Mouse (Mus musculus) intestine, embryonic 14.5 days (tissue): Measurements from ENCODE around the gene Gm29666. TPM values are rescaled to one million over a fixed set of nuclear protein-coding genes. Genes with fewer than 3 reads are reported as not detected.
"Not testable (repeated sequence)": the region's sequence is repeated elsewhere in the genome, so short reads cannot be mapped to it uniquely, and the experiment has no call there.

Experiments used
- ATAC-seq: fragments of 200-750 bp; cut with Nextera tagmentation; replicated peaks from 2 replicates; pipeline ENCODE4 v1.8.0; 2017; ENCODE audit warnings: low read depth, moderate number of reproducible peaks, moderate TSS enrichment, moderate library complexity; ENCODE audit not compliant: low FRiP score, low TSS enrichment
- DNase-seq: peaks from one replicate; pipeline ENCODE4 v3.0.0-alpha.2; 2018; ENCODE audit warnings: low spot score
- H3K27ac ChIP-seq: fragments of 300-500 bp; sonication (generic); 2 replicates; pipeline ENCODE4 v1.5.1; 2014; ENCODE audit warnings: low read depth, mild to moderate bottlenecking, control low read depth
- H3K27me3 ChIP-seq: fragments of 300-500 bp; sonication (generic); replicated peaks from 2 replicates; pipeline ENCODE4 v1.6.1; 2014; ENCODE audit warnings: low read length, control low read depth; ENCODE audit not compliant: control insufficient read depth, insufficient read depth
- H3K36me3 ChIP-seq: fragments of 300-500 bp; sonication (generic); 2 replicates; pipeline ENCODE4 v1.6.1; 2014; ENCODE audit warnings: low read length, control low read depth; ENCODE audit not compliant: control insufficient read depth, insufficient read depth
- H3K4me1 ChIP-seq: fragments of 300-500 bp; sonication (generic); replicated peaks from 2 replicates; pipeline ENCODE4 v1.6.1; 2014; ENCODE audit warnings: low read length, control low read depth, mixed read lengths; ENCODE audit not compliant: control insufficient read depth, insufficient read depth
- H3K4me2 ChIP-seq: fragments of 300-500 bp; sonication (generic); 2 replicates; pipeline ENCODE4 v1.6.1; 2014; ENCODE audit warnings: low read length
- H3K4me3 ChIP-seq: fragments of 300-500 bp; sonication (generic); 2 replicates; pipeline ENCODE4 v1.5.1; 2014; ENCODE audit warnings: low read depth, low read length, control low read depth, mixed read lengths
- H3K9ac ChIP-seq: fragments of 300-500 bp; sonication (generic); 2 replicates; pipeline ENCODE4 v1.6.1; 2014; ENCODE audit warnings: mild to moderate bottlenecking, low read length
- H3K9me3 ChIP-seq: fragments of 300-500 bp; sonication (generic); 2 replicates; pipeline ENCODE4 v1.6.1; 2016; ENCODE audit warnings: low read length, control low read depth; ENCODE audit not compliant: control insufficient read depth
- WGBS: fragments of 180-500 bp; shearing (Covaris S2); extraction: QIAGEN DNeasy Blood & Tissue Kit; methylation state at CpG from one replicate; pipeline ENCODE4 v1.1.7; 2014; 5-methylcytosine and 5-hydroxymethylcytosine counted together
- polyA plus RNA-seq: library from polyadenylated mRNA; unstranded; fragments of >200 nt; fragmentation: Nextera tagmentation; extraction: Ambion mirVana; gene quantifications from 2 replicates; pipeline ENCODE4 v1.2.1, GENCODE M21; 2014

Gene Gm29666
- polyA plus RNA-seq, 1 experiment from 2014 or later, result 0.57 TPM

DNA sequence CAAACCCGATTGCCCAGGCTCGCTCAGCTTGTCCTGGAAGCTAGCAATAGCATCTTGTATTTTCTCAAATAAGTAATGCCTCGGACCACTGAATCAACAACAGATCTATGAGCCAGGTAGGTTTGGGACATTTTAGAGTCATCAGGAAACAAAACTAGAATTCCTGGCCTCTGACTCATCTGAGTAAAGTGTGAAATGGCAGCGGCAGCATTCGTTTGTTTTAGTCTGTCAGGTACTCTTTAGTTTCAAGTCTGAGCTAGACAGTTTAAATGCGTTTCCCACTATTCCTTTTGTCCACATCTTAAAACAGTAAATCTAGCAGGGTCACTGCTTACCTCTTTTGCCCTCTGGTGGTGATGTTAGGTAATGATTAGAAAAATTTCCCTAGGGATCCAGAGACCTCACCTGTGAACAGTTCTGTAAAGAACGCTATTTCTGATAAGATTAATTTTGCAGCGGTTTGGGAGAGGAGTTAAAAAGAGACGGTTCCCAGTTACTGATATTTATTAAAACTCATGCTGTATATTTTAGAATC is 5.0 kb upstream of the Gm29666 start:
- DNase-seq (peak; percentile 68), ATAC-seq (no peak)
- 14% methylated on average over 9 of the region's 9 CpGs for WGBS

GRCm38 (mm10) chr15:84923508-84924181 is 3.8 kb upstream of the Gm29666 start:
- Histone ChIP-seq H3K27me3 (no peaks in the 10 kb centered on the region), H3K9ac (peak overlapping the region; percentile 96), H3K4me2 (peak overlapping the region; percentile 88), H3K36me3 (peaks cover 23% of the 10 kb centered on the region), H3K9me3 (no peaks in the 10 kb centered on the region), H3K4me1 (peaks cover 24% of the 10 kb centered on the region; the same call in 1 of the 2 replicates), H3K4me3 (peak overlapping the region; percentile 94), H3K27ac (peak overlapping the region; percentile 97)
- ATAC-seq (peak; percentile 74), DNase-seq (peak; percentile 72)
- under 1% methylated on average over 68 of the region's 68 CpGs for WGBS

More for the DNA sequence above, 5.0 kb upstream of the Gm29666 start:
- H3K4me3 ChIP-seq, result peak overlapping the region; percentile 94
- peak overlapping the region; percentile 96 for H3K9ac ChIP-seq
- H3K4me1 ChIP-seq, result peaks cover 24% of the 10 kb centered on the region; the same call in 1 of the 2 replicates
- H3K36me3 ChIP-seq, result peaks cover 35% of the 10 kb centered on the region
- H3K27ac ChIP-seq, result no peak overlapping the region
- H3K27me3 ChIP-seq, result no peaks in the 10 kb centered on the region
- H3K9me3 ChIP-seq, result no peaks in the 10 kb centered on the region
- peak overlapping the region; percentile 88 for H3K4me2 ChIP-seq

DNA sequence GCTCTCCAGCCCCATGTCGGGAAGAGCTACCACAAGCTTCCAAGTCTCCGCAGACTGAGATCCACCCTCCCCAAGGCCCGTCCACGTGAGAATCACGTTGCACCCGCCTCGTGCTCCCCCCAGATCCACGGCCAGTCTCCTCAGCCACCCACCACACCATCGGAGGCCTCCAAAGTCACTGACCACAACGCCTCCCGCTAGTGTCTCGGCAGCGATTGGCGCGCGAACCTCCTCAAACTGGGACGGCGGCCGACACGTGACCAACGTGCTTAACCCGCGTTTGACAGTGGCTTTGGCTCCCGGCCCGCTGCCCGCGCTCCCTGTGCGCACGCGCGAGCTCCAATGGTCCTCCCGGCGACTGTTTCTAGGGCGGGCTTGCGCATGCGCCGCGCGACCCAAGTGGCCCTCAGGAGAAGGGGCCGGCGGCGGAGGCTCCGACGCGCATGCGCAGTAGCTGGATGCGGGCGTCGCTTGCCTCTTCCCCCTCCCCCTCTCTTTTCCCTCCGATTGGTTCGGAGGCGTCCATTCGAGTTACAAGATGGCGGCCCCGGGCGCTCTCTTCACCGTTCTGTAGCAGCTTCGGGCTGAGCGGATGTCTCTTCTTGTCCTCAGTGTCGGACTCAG is 3.2 kb upstream of the Gm29666 start, which contains the start of gene Nup50:
Gene Nup50, plus strand, starts transcription at position 528 of the 624 bp plus-strand sequence.
- WGBS, result under 1% methylated on average over 60 of the region's 60 CpGs
- peaks cover 24% of the 10 kb centered on the region; the same call in 1 of the 2 replicates for H3K4me1 ChIP-seq
- peak within 1 kb of the TSS; percentile 96 for H3K9ac ChIP-seq
- peaks cover 16% of the 10 kb centered on the region for H3K36me3 ChIP-seq
- no peaks in the 10 kb centered on the region for H3K27me3 ChIP-seq
- H3K27ac ChIP-seq, result peak within 1 kb of the TSS; percentile 97
- no peaks in the 10 kb centered on the region for H3K9me3 ChIP-seq
- ATAC-seq (peak; percentile 88), DNase-seq (peak; percentile 98)
- peak within 1 kb of the TSS; percentile 88 for H3K4me2 ChIP-seq
- H3K4me3 ChIP-seq, result peak within 1 kb of the TSS; percentile 94

DNA sequence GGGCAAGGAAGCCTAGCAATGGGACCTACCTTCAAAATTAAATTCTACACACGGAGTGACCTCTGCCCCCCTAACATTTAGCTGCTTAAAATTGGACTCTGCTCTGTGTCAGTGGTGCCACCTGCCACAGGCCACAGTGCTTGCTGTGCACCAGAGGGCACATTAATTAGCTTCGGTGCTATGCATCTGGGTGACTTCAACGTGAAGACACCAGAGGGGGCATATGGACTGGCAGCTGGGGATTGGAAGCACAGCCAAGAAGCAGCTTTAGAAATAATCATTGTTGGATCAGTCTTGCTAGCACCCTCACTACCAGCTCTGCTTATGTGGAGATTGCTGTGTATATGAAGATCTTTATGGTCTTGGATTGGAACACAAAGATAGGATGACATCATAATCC is 6.6 kb downstream of the Gm29666 start:
- no peaks in the 10 kb centered on the region for H3K27me3 ChIP-seq
- 84% methylated on average over 3 of the region's 3 CpGs for WGBS
- H3K9ac ChIP-seq, result no peak overlapping the region
- no peak overlapping the region for H3K4me2 ChIP-seq
- H3K36me3 ChIP-seq, result no peaks in the 10 kb centered on the region
- DNase-seq, result no peak
- ATAC-seq, result no peak
- H3K4me3 ChIP-seq, result no peak overlapping the region
- H3K4me1 ChIP-seq, result no peaks in the 10 kb centered on the region
- H3K9me3 ChIP-seq, result peaks cover 5% of the 10 kb centered on the region
- no peak overlapping the region for H3K27ac ChIP-seq

DNA sequence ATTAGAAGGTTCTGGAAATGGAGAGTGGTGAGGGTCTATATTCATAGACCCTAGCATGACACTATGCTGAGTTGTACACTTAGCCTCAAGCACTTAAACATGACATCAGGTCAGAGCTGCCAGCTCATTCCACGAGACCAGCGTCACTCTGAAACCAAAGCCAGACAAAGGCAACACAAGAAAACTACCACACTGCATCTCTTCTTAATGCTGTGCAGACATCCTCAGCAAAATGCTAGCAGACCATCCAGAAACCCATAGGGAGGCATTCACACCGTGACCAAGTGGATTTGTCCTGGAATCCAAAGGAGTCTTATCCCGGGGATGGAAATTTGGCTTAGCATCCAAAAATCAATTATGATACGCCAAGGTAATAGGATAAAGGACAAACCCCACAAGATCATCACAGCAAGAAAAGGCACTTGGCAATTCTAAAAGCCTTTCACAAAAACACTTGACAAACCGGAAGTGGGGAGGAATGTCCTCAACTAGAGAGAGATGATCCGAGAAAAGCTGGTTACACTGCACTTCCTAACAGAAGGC is 15.9 kb downstream of the Gm29666 start:
- Histone ChIP-seq H3K27me3 (no peaks in the 10 kb centered on the region), H3K9me3 (no peaks in the 10 kb centered on the region), H3K27ac (no peak overlapping the region), H3K4me2 (no peak overlapping the region), H3K9ac (no peak overlapping the region), H3K36me3 (no peaks in the 10 kb centered on the region), H3K4me3 (no peak overlapping the region), H3K4me1 (no peaks in the 10 kb centered on the region)
- no peak for DNase-seq
- ATAC-seq, result no peak
- WGBS, result 77% methylated on average over 7 of the region's 7 CpGs

- H3K27me3 ChIP-seq, result no peaks in the 10 kb centered on the region
- no peak for ATAC-seq
- no peaks in the 10 kb centered on the region for H3K9me3 ChIP-seq
- no peak overlapping the region for H3K4me2 ChIP-seq
- H3K27ac ChIP-seq, result no peak overlapping the region
- no peaks in the 10 kb centered on the region for H3K4me1 ChIP-seq
- 32% methylated on average over 7 of the region's 7 CpGs for WGBS
- H3K36me3 ChIP-seq, result no peaks in the 10 kb centered on the region
- no peak for DNase-seq
- H3K4me3 ChIP-seq, result no peak overlapping the region
- no peak overlapping the region for H3K9ac ChIP-seq
Measured at GRCm38 (mm10) chr15:84898077-84898476, 21.8 kb downstream of the Gm29666 start.

GRCm38 (mm10) chr15:84896664-84897063 is 23.2 kb downstream of the Gm29666 start:
- Histone ChIP-seq H3K27ac (no peak overlapping the region), H3K36me3 (no peaks in the 10 kb centered on the region), H3K4me3 (no peak overlapping the region), H3K27me3 (no peaks in the 10 kb centered on the region), H3K4me1 (no peaks in the 10 kb centered on the region), H3K4me2 (no peak overlapping the region), H3K9ac (no peak overlapping the region), H3K9me3 (no peaks in the 10 kb centered on the region)
- DNase-seq (no peak), ATAC-seq (no peak)
- WGBS, result 74% methylated on average over 1 of the region's 1 CpGs

DNA sequence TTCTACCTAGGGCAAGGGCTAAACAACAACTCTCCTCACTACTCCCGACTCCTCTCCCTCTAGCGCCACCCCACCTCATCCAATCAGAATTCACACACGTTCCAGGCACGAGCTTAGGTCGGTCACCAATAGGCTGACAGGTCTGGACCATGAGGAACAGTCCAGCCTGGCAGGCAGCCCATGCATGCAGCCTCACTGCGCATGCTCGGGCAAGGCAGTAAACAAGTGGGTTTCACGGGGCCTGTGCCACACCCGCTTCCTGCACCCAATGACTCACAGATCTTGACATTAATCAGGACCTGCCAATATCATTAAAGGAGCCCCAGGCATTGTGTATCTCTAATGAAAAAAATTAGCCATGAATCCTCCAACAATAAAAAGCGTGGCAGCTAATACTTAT is 23.6 kb downstream of the Gm29666 start:
- not testable (repeated sequence) for H3K27ac ChIP-seq, H3K9me3 ChIP-seq, H3K4me2 ChIP-seq, H3K27me3 ChIP-seq, H3K36me3 ChIP-seq, H3K4me3 ChIP-seq, DNase-seq, ATAC-seq, H3K9ac ChIP-seq, H3K4me1 ChIP-seq
- WGBS, result 74% methylated on average over 10 of the region's 10 CpGs
